Mouse (Mus musculus) T-helper 17 cell (primary cell): ENCODE data around the gene Zfp994.
"Not testable (repeated sequence)": the region's sequence is repeated elsewhere in the genome, so short reads cannot be mapped to it uniquely, and the experiment has no call there.

Source experiments
- in situ Hi-C, 2 experiments: fragments of 300-600 bp; cut with MboI, MseI; formaldehyde crosslinking; loops; 1 replicate in 1 of 2; 2 replicates in 1 of 2; pipeline ENCODE4 v1.15.1; 2025; ENCODE audit warnings: high pct_unique_total_duplicates in 2 of 2

Zfp994 gene

DNA sequence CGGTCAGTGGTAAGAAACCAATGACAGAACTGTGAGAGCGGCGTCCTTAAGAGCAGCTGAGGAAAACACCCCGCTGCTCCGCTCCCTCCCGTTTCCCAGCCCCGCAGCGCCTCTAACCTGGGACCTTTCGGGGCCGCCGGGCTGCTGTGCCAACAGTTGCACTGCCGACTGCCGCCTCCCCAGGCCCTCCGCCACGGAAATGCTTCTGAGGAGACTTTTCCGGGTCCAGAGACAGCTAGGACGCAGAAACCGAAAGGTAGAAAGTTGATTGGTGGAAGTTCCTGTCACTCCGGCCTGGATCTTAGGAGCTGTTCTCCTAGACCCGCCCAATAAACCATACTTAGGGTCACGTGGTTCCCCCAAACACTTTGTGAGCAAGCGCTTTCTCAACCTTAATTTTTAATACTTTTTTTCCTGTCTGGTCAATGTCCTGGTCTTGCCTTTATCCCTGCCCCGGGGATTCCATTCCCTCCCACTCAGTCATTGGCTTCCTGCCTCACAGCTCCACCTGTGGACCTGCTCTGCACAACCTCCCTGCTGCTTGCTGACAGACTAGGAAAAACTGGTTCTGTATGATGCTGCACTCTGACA, at the start of gene Zfp994:
Gene Zfp994 (minus strand): TSS at position 195 of the 591 bp plus-strand sequence.
- in situ Hi-C loops: not testable (repeated sequence)

DNA sequence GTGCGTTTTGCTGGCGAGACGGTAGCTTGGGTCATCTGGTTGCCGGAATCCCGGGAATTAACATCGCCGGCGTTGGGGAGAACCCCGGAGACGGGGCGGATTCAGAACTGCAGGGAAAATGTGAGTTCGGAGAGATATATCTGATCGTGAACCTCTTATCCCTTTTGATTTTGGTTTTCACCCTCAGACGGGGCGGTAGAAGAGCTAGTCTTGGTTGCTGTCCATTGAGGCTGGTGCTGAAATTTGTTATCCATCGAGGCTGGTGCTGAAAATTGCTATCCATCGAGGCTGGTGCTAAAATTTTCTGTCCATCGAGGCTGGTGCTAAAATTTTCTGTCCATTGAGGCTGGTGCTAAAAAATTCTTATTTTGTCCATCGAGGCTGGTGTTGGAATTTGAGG, 5.3 kb upstream of the Zfp994 start:
- in situ Hi-C loops: not testable (repeated sequence)

DNA sequence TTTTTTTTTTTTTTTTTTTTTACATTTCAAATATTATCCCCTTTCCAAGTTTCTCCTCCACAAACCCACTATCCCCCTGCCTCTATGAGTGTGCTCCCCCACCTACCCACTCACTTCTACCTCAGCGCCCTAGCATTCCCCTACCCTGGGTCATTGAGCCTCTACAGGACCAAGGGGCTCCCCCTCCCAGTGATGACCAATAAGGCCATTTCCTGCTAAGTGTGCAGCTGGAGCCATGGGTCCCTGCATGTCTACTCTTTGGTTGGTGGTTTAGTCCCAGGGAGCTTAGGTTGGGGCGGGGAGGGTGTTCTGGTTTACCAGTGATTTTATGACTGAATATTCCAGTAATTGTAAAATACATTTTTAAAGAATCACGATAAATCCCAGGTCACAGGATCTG, 401 bp downstream of the Zfp994 start:
- in situ Hi-C loops: not testable (repeated sequence)

DNA sequence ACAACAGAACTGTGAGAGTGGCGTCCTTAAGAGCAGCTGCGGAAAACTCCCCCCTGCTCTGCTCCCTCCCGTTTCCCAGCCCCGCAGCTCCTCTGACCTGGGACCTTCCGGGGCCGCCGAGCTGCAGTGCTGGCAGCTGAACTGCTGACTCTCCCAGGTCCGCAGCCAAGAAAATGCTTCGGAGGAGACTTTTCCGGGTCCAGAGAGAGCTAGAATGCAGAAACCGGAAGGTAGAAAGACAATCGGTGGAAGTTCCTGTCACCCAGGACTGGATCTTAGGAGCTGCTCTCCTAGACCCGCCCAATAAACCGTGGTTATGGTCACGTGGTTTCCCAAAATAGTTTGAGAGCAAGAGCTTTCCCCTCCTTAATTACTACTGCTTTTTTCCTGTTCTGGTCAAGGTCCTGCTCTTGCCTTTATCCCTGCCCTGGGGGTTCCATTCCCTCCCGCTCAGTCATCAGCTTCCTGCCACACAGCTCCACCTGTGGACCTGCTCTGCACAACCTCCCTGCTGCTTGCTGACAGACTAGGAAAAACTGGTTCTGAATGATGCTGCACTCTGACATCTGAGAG, 59.6 kb downstream of the Zfp994 start, which contains the start of gene Zfp947:
Gene Zfp947 (minus strand): TSS at position 469 of the 573 bp plus-strand sequence.
- in situ Hi-C loops: not testable (repeated sequence)

DNA sequence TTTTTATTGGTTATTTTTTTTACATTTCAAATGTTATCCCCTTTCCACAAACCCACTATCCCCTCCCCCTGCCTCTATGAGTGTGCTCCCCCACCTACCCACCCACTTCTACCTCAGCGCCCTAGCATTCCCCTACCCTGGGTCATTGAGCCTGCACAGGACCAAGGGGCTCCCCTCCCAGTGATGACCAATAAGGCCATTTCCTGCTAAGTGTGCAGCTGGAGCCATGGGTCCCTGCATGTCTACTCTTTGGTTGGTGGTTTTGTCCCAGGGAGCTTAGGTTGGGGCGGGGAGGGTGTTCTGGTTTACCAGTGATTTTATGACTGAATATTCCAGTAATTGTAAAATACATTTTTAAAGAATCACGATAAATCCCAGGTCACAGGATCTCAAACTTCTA, 60.1 kb downstream of the Zfp994 start:
- in situ Hi-C loops: not testable (repeated sequence)

DNA sequence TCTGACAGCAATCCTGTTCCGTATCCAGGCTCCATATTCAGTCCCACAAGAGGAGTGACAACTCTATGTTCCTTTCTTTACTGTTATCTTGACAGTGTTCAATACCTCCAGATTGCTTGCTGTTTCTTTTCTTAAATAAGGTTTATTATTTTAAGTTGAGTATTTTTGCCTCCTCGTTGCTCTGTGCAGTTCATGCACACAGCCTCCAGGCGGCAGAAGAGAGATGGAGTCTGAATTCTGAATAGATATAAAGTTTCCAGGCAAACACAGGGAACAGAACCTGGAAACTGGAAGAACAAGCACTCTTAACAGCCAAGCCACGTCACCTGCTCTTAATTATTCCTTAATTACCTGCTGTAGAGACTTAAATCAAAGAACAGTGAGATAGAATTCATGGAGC, 71.5 kb downstream of the Zfp994 start:
- in situ Hi-C loops: not testable (repeated sequence)
